In genomic region chr2:168954376-168954775, GRCm38 (mm10) we compare ENCODE assay signal across 8 mouse cellular contexts. TPM values are rescaled to one million over a fixed set of nuclear protein-coding genes. Genes with fewer than 3 reads are reported as not detected.
DNase-seq lines count a peak whose midpoint lies in the region; ATAC-seq and TF ChIP-seq lines count a peak whose summit lies in the region.

No protein-coding gene starts in this region.

- peak overlapping the region; percentile 65 for H3K27ac ChIP-seq in kidney, adult 2 months (ENCODE audit: insufficient read depth, low read depth, low read length)
- no peak overlapping the region for H3K27ac ChIP-seq in brown adipose tissue, adult 24 weeks (replicated peaks; ENCODE audit: low read depth, low read length)
- H3K27ac ChIP-seq in hindbrain, embryonic 16.5 days (ENCODE audit: low read depth, low read length): peak overlapping the region; percentile 84; the same call in 1 of the 2 replicates

- H3K27me3 ChIP-seq in kidney, adult 2 months (replicated peaks; ENCODE audit: control insufficient read depth, insufficient read depth, low read length): no peaks in the 10 kb centered on the region
- no peaks in the 10 kb centered on the region for H3K27me3 ChIP-seq in hindbrain, embryonic 16.5 days (replicated peaks; ENCODE audit: control insufficient read depth, insufficient read depth, low read length)

- peak; percentile 7 for DNase-seq in kidney, adult 2 months
- DNase-seq in kidney, adult 8-10 months: no peak
- DNase-seq in c-Kit-positive CD71-positive TER-119-positive erythroid progenitor cells, embryonic 14.5 days (ENCODE audit: low spot score): no peak
- no peak for DNase-seq in thymus, postnatal 25 days
- DNase-seq in retina, embryonic 14.5 days (ENCODE audit: low spot score): no peak

- 4% methylated on average over 8 of the region's 8 CpGs for WGBS in kidney, adult 2 months
- WGBS in hindbrain, embryonic 16.5 days: 15% methylated on average over 8 of the region's 8 CpGs

- no peak for TF ChIP-seq CTCF in kidney, adult 2 months (conservative IDR thresholded peaks at IDR 0.05; ENCODE audit: insufficient read depth, insufficient read length, low read depth, low read length)

- peak overlapping the region; percentile 82 for H3K4me3 ChIP-seq in kidney, adult 2 months (ENCODE audit: insufficient read depth, low read depth, low read length)
- H3K4me3 ChIP-seq in brown adipose tissue, adult 24 weeks (ENCODE audit: insufficient read depth, low read depth, low read length): peak overlapping the region; percentile 95
- H3K4me3 ChIP-seq in hindbrain, embryonic 16.5 days (ENCODE audit: low read length): peak overlapping the region; percentile 81

- no peaks in the 10 kb centered on the region for H3K9me3 ChIP-seq in hindbrain, embryonic 16.5 days (ENCODE audit: control insufficient read depth, low read length)

- no peaks in the 10 kb centered on the region; the same call in 1 of the 2 replicates for H3K4me1 ChIP-seq in kidney, adult 2 months (ENCODE audit: control insufficient read depth, insufficient read depth, low read length)
- H3K4me1 ChIP-seq in brown adipose tissue, adult 24 weeks (ENCODE audit: control insufficient read depth, insufficient read depth, insufficient read length, low read length): peaks cover 5% of the 10 kb centered on the region
- peaks cover 9% of the 10 kb centered on the region for H3K4me1 ChIP-seq in hindbrain, embryonic 16.5 days (ENCODE audit: control insufficient read depth, insufficient read depth, low read depth, low read length)

- no peaks in the 10 kb centered on the region; the same call in 1 of the 2 replicates for H3K36me3 ChIP-seq in kidney, adult 2 months (ENCODE audit: control insufficient read depth, insufficient read depth, low read length)
- H3K36me3 ChIP-seq in hindbrain, embryonic 16.5 days (ENCODE audit: control insufficient read depth, insufficient read depth, low read length): peaks cover 2% of the 10 kb centered on the region; the same call in 1 of the 2 replicates

- peak overlapping the region; percentile 92 for H3K9ac ChIP-seq in hindbrain, embryonic 16.5 days (ENCODE audit: low read depth, low read length)

- ATAC-seq in hindbrain, embryonic 16.5 days: 0 out of 2 replicates have a peak, but pooled peaks have one; percentile 6
- ATAC-seq in megakaryocyte, adult 5-6 weeks (ENCODE audit: poor library complexity, severe bottlenecking): peak; percentile 28

- H3K4me2 ChIP-seq in hindbrain, embryonic 16.5 days (ENCODE audit: low read length): peak overlapping the region; percentile 96

- no peak for TF ChIP-seq POLR2A in kidney, adult 2 months (IDR thresholded peaks at IDR 0.05; ENCODE audit: low read depth, low read length)

RNA-seq across cellular contexts. Expression of gene Zfp64, which starts 1.0 kb away (rescaled TPM):
- polyA plus RNA-seq in kidney, adult 2 months (2012; rRNA removed): 18.6 and 20.0 TPM in 2 replicates
- 4.2 and 5.8 TPM in 2 replicates for polyA plus RNA-seq in brown adipose tissue, adult 24 weeks (2012; ENCODE audit: insufficient read depth, insufficient read length, missing spikeins)
- polyA plus RNA-seq in hindbrain, embryonic 16.5 days (2015; fragmentation: Nextera tagmentation; extraction: Ambion mirVana): 30.8 and 35.0 TPM in 2 replicates
- 6.7 and 8.8 TPM in 2 replicates for total RNA-seq in megakaryocyte, adult 5-6 weeks (2015)
- total RNA-seq in megakaryocyte, adult 5-6 weeks (2017): 13.8 and 17.2 TPM in 2 replicates
